ENCODE assay signal across 8 mouse cellular contexts in the genomic region with DNA sequence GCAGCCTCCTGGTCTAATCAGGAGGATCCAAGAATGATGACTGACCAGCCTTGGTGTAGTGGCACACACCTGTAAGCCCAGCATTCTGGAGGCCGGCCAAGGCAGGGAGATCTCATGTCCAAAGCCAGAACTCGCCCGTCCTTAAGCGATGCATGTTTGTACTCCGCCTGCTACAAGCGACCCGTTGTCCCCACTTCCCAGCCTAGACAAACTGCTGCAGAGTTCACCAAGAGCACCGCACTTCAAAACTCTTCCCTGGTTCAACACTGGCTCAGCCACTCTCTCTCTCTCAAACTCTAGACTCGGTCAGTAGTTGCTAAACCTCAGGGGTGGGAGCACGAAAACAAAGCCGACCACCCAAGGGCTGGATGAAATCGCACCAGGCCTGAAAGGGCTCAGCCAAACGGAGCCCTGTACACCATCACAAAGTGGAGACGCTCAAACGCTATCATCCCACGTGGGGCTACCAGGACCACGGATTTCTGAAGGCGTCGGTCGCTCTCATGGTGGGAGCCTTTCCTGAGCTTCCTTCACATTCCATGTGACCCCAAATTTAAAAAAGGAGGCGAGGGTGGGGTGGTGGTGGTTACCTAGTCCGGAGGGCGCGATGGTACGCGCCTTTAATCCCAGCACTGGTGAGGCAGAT. TPM values are rescaled to one million over a fixed set of nuclear protein-coding genes. Genes with fewer than 3 reads are reported as not detected.
DNase-seq lines count a peak whose midpoint lies in the region; ATAC-seq and TF ChIP-seq lines count a peak whose summit lies in the region.

No protein-coding gene starts in this region.

- H3K27ac ChIP-seq in heart, postnatal 0 days (ENCODE audit: low read depth): no peak overlapping the region
- no peak overlapping the region for H3K27ac ChIP-seq in limb, embryonic 13.5 days
- no peak overlapping the region for H3K27ac ChIP-seq in neural tube, embryonic 13.5 days (replicated peaks)

- H3K4me3 ChIP-seq in heart, postnatal 0 days (ENCODE audit: low read depth, low read length): peak overlapping the region; percentile 97
- H3K4me3 ChIP-seq in limb, embryonic 13.5 days: peak overlapping the region; percentile 71
- peak overlapping the region; percentile 94 for H3K4me3 ChIP-seq in neural tube, embryonic 13.5 days

- H3K9me3 ChIP-seq in heart, postnatal 0 days (replicated peaks; ENCODE audit: control insufficient read depth, low read length): no peaks in the 10 kb centered on the region
- H3K9me3 ChIP-seq in limb, embryonic 13.5 days: no peaks in the 10 kb centered on the region
- no peaks in the 10 kb centered on the region for H3K9me3 ChIP-seq in neural tube, embryonic 13.5 days

- peaks cover 8% of the 10 kb centered on the region; the same call in 1 of the 2 replicates for H3K4me1 ChIP-seq in heart, postnatal 0 days (ENCODE audit: control insufficient read depth, insufficient read depth)
- H3K4me1 ChIP-seq in limb, embryonic 13.5 days: peaks cover 16% of the 10 kb centered on the region
- H3K4me1 ChIP-seq in neural tube, embryonic 13.5 days (replicated peaks): peaks cover 31% of the 10 kb centered on the region

- H3K36me3 ChIP-seq in heart, postnatal 0 days (replicated peaks; ENCODE audit: control insufficient read depth, insufficient read depth, low read length): peaks cover 16% of the 10 kb centered on the region
- peaks cover 17% of the 10 kb centered on the region for H3K36me3 ChIP-seq in limb, embryonic 13.5 days
- peaks cover 15% of the 10 kb centered on the region for H3K36me3 ChIP-seq in neural tube, embryonic 13.5 days

- TF ChIP-seq EP300 in heart, postnatal 0 days (IDR thresholded peaks at IDR 0.05; ENCODE audit: low read depth): no peak

- WGBS in heart, postnatal 0 days: under 1% methylated on average over 26 of the region's 26 CpGs
- WGBS in limb, embryonic 13.5 days: 3% methylated on average over 26 of the region's 26 CpGs
- WGBS in neural tube, embryonic 13.5 days: 5% methylated on average over 26 of the region's 26 CpGs

- ATAC-seq in cerebellum, adult (ENCODE audit: insufficient number of reproducible peaks, low FRiP score, low TSS enrichment): no peak
- ATAC-seq in heart, postnatal 0 days (ENCODE audit: insufficient read depth, low read depth): no peak
- no peak for ATAC-seq in limb, embryonic 13.5 days (ENCODE audit: low FRiP score, low read depth)
- peak; percentile 17; the same call in 1 of the 2 replicates for ATAC-seq in neural tube, embryonic 13.5 days (ENCODE audit: low read depth)
- no peak for ATAC-seq in inflammation-experienced regulatory T-cells, adult 6 months

- H3K9ac ChIP-seq in heart, postnatal 0 days (replicated peaks; ENCODE audit: low read depth, low read length): peak overlapping the region; percentile 90
- peak overlapping the region; percentile 88 for H3K9ac ChIP-seq in limb, embryonic 13.5 days
- H3K9ac ChIP-seq in neural tube, embryonic 13.5 days: peak overlapping the region; percentile 96

- H3K27me3 ChIP-seq in heart, postnatal 0 days (ENCODE audit: control insufficient read depth, insufficient read depth, low read length): no peaks in the 10 kb centered on the region
- no peaks in the 10 kb centered on the region for H3K27me3 ChIP-seq in limb, embryonic 13.5 days
- H3K27me3 ChIP-seq in neural tube, embryonic 13.5 days: 0 out of 2 replicates have a peak, but pooled peaks cover 11% of the 10 kb centered on the region

- peak overlapping the region; percentile 77 for H3K4me2 ChIP-seq in heart, postnatal 0 days (ENCODE audit: low read depth, low read length)
- peak overlapping the region; percentile 86 for H3K4me2 ChIP-seq in limb, embryonic 13.5 days (replicated peaks)
- peak overlapping the region; percentile 98 for H3K4me2 ChIP-seq in neural tube, embryonic 13.5 days

- TF ChIP-seq CTCF in heart, postnatal 0 days (IDR thresholded peaks at IDR 0.05; ENCODE audit: low read depth): no peak

- peak; percentile 41 for DNase-seq in cerebellum, adult 11-12 months
- DNase-seq in 3T3-L1 (ENCODE audit: low read depth, low spot score): peak; percentile 28
- DNase-seq in cerebellum, adult 8-10 months: peak; percentile 27
- no peak for DNase-seq in heart, postnatal 0 days (ENCODE audit: low spot score)

RNA-seq across cellular contexts. Expression of a gene that starts 1.0 kb away (rescaled TPM):
- total RNA-seq in heart, postnatal 0 days (2014; rRNA removed; ENCODE audit: low replicate concordance): 204 and 222 TPM in 2 replicates
- 109 and 123 TPM in 2 replicates for polyA plus RNA-seq in heart, postnatal 0 days (2015; fragmentation: Nextera tagmentation; extraction: Ambion mirVana)
- polyA plus RNA-seq in limb, embryonic 13.5 days (2015; fragmentation: Nextera tagmentation; extraction: Ambion mirVana): 294 and 308 TPM in 2 replicates
- polyA plus RNA-seq in neural tube, embryonic 13.5 days (2015; fragmentation: Nextera tagmentation; extraction: Ambion mirVana): 230 and 245 TPM in 2 replicates
- 100 to 1,000 TPM; 178 to 210 (median 205) TPM for polyA plus RNA-seq in inflammation-experienced regulatory T-cells, adult 6 months (2017; shearing (Covaris generic))

RNA-seq across cellular contexts. Expression of a gene that starts 12.6 kb away (rescaled TPM):
- total RNA-seq in heart, postnatal 0 days (2014; rRNA removed; ENCODE audit: low replicate concordance): not detected in 2 replicates
- polyA plus RNA-seq in heart, postnatal 0 days (2015; fragmentation: Nextera tagmentation; extraction: Ambion mirVana): not detected in 2 replicates
- 0.03 TPM in 1 of 2 replicates, not detected in the other for polyA plus RNA-seq in limb, embryonic 13.5 days (2015; fragmentation: Nextera tagmentation; extraction: Ambion mirVana)
- polyA plus RNA-seq in neural tube, embryonic 13.5 days (2015; fragmentation: Nextera tagmentation; extraction: Ambion mirVana): not detected in 2 replicates
- not detected for polyA plus RNA-seq in inflammation-experienced regulatory T-cells, adult 6 months (2017; shearing (Covaris generic))

RNA-seq across cellular contexts. Expression of a gene that starts 12.7 kb away (rescaled TPM):
- 9.0 and 13.6 TPM in 2 replicates for total RNA-seq in heart, postnatal 0 days (2014; rRNA removed; ENCODE audit: low replicate concordance)
- 15.4 and 16.1 TPM in 2 replicates for polyA plus RNA-seq in heart, postnatal 0 days (2015; fragmentation: Nextera tagmentation; extraction: Ambion mirVana)
- 26.6 and 26.9 TPM in 2 replicates for polyA plus RNA-seq in limb, embryonic 13.5 days (2015; fragmentation: Nextera tagmentation; extraction: Ambion mirVana)
- 43.4 and 46.2 TPM in 2 replicates for polyA plus RNA-seq in neural tube, embryonic 13.5 days (2015; fragmentation: Nextera tagmentation; extraction: Ambion mirVana)
- polyA plus RNA-seq in inflammation-experienced regulatory T-cells, adult 6 months (2017; shearing (Covaris generic)): 10 to 100 TPM in 2 of 3 experiments, 1 to 10 TPM in 1; 8.8 to 13.8 (median 12.5) TPM

RNA-seq across cellular contexts. Expression of a gene that starts 23.4 kb away (rescaled TPM):
- total RNA-seq in heart, postnatal 0 days (2014; rRNA removed; ENCODE audit: low replicate concordance): not detected in 2 replicates
- not detected in 2 replicates for polyA plus RNA-seq in heart, postnatal 0 days (2015; fragmentation: Nextera tagmentation; extraction: Ambion mirVana)
- polyA plus RNA-seq in limb, embryonic 13.5 days (2015; fragmentation: Nextera tagmentation; extraction: Ambion mirVana): 0.11 and 0.17 TPM in 2 replicates
- polyA plus RNA-seq in neural tube, embryonic 13.5 days (2015; fragmentation: Nextera tagmentation; extraction: Ambion mirVana): 0.04 TPM in 1 of 2 replicates, not detected in the other
- polyA plus RNA-seq in inflammation-experienced regulatory T-cells, adult 6 months (2017; shearing (Covaris generic)): under 1 TPM in 1 of 3 experiments, not detected in 2; 0.12 TPM

RNA-seq across cellular contexts. Expression of a gene that starts 58.7 kb away (rescaled TPM):
- total RNA-seq in heart, postnatal 0 days (2014; rRNA removed; ENCODE audit: low replicate concordance): 25.2 and 37.2 TPM in 2 replicates
- polyA plus RNA-seq in heart, postnatal 0 days (2015; fragmentation: Nextera tagmentation; extraction: Ambion mirVana): 36.8 and 39.0 TPM in 2 replicates
- polyA plus RNA-seq in limb, embryonic 13.5 days (2015; fragmentation: Nextera tagmentation; extraction: Ambion mirVana): 88.5 and 92.1 TPM in 2 replicates
- polyA plus RNA-seq in neural tube, embryonic 13.5 days (2015; fragmentation: Nextera tagmentation; extraction: Ambion mirVana): 45.0 and 46.7 TPM in 2 replicates
- polyA plus RNA-seq in inflammation-experienced regulatory T-cells, adult 6 months (2017; shearing (Covaris generic)): 10 to 100 TPM; 54.3 to 56.7 (median 54.4) TPM
